Mouse (Mus musculus): Measurements from ENCODE around the gene Zbtb4.

Zbtb4 gene

DNA sequence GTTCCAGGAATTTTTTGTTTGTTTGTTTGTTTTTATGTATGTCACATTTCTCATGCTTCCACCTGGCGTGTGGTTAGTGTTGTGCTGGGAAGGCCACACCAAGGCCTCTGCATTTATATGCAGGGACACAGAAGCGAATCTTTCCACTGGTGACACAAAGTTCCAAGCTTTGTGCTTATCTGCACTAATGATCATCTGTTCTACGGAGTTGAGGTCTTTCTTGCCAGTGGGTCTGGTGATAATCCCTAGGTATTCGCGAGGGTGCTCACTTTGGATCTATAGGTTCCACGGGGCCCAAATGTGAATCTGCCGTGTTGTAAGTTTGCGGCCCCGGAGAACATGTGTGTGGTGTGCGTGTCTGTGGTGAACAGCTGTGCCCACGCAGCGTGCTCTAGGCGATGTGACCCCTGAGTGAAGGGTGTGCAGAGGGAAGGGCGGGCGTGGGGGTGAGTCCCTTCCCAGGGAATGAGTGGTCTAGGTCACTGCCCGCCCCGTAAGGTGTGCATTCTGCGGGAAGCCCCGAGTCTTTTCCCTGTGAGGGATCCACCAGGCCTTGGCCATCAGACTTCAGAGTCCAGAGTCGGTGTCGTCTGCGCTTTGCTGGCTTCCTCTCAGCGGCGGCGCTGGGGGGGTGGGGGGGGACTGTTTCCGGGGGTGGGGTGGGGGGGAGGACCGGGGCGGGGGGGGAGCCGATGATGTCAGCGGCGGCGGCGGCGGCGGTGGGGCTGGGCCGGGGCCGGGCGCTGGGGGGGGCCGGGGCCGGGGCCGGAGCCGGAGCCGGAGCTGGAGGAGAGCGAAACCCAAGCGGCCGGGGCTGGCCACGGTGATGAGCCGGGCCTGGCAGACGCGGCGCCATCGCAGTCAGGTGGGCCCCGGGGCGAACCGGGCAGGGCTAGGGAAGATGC lies at the start of gene Zbtb4:
Gene Zbtb4 (plus strand): TSS at position 692 of the 905 bp plus-strand sequence.
- peak; percentile 71 for DNase-seq

DNA sequence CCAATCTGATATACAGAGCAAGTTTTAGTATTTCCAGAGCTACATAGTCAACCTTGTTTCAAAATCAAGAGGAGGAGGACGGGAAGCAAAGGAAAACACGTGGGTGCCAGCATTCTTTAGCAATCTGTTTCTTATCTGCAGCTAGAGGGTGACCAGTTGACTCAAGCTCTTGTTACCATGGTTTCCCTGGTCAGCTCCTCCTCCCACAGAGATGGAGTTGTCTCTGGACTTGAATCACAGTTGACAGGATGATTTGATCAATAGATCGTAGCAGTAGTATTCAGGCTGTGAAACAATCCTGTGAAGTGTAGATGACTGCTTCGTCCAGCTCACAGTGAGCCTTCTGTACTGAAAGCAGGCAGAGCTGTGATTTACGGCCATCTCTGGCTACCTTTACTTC lies 49.8 kb upstream of the Zbtb4 start:
- no peak for DNase-seq

DNA sequence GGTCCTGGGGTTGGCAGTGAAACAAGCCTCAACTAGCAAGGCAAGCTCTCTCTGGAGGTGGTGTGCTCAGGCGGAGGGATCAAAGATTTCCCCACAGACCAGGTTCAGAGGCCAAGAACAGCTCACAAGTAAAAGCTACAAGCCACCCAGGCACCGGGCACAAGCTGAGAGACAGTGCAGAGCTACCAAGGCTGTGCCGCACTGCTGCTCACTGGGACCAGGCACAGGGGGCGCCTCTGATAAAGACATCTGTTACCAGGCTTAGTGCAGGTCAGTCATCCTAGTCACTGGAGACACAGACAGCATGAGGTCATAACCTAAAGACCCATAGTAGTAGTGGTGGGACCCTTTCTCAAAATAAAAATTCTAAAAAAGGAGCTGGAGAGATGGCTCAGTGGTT lies 48.8 kb upstream of the Zbtb4 start:
- no peak for DNase-seq

DNA sequence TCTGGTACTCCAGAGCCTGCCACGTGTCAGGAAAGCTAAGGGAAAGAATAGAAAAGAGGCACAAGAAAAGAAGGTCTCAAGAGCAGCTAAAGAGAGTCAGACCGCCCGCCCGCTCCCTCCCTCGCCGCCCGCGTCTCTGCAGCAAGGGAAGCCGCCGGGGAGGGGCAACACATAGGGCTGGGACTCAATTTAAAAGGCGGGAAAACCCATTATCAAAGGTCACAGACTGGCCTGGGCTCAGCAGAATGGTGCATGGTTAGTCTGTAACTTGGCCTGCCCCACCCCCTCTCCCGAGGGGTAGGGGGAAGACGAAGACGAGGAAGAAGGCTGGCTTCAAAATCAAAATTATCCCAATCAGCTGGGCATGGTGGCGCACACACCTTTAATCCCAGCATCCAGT lies 47.1 kb upstream of the Zbtb4 start:
- DNase-seq = no peak

DNA sequence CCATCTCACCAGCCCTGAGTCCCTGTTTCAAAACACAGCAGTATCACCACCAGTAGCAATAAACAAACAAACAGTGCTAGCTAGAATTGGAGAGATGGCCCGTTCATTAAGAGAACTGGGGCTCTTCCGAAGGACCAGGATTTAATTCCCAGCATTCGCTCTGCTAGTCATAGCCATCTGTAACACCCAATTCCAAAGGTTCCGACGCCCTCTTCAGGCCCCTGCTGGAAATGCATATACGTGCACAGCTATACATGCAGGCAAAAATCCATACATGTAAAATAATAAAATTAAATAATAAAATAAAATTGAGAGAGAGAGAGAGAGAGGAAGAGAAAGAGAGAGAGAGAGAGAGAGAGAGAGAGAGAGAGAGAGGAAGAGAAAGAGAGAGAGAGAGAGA lies 46.3 kb upstream of the Zbtb4 start:
- peak; percentile 53 for DNase-seq

DNA sequence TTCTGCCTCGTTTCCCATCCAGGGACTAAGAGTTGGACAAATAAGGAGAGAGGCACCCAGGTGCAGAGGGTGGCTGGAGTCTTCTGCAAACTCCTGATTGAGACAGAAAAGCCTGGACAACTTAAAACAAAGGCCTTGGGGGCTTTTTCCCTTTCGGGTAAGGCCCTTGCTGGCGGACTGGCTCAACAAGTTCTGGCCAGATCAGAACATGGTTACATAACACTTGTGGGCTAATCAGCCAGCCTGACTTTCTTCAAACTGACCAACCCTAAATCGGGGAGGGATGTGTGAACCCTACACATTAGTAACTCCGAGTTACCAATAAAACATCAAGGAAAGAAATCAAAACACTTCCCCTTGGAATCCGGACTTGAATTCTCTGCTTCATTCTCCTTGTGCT lies 44.9 kb upstream of the Zbtb4 start:
- DNase-seq = no peak

DNA sequence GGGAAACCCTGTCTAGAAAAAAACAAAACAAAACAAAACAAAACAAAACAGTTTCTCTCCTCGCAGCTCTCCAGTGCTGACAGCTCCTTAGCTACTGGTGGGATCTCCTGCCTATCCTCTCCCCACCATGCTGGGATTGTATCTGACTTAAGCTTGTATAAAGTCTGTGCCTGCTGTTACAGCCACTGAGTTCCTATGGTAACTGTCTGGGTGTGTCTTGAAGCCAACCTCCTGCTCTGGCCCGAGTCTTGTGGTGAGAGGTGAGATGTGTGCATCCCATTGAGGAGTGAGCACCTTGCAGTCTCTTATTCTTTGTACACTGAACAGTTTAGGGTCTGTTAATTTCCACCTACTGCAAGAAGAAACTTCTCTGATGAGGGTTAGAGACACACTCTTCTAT lies 42.6 kb upstream of the Zbtb4 start:
- DNase-seq = no peak

DNA sequence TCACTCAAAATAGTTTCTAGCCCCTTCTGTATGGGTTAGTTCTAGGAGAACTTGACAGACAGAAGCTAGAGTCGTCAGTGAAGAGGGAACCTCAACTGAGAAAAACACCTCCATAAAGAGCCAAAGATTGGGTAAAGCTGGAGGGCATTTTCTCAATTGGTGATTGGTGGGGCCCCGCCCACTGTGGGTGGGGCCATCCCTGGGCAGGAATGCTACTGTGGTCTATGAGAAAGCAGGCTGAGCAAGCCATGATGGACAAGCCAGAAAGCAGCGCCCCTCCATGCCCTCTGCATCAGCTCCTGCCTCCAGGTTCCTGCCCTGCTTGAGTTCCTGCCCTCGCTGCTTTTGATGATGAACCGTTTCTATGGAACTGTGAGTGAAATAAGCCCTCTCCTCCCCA lies 39.8 kb upstream of the Zbtb4 start:
- DNase-seq = no peak

DNA sequence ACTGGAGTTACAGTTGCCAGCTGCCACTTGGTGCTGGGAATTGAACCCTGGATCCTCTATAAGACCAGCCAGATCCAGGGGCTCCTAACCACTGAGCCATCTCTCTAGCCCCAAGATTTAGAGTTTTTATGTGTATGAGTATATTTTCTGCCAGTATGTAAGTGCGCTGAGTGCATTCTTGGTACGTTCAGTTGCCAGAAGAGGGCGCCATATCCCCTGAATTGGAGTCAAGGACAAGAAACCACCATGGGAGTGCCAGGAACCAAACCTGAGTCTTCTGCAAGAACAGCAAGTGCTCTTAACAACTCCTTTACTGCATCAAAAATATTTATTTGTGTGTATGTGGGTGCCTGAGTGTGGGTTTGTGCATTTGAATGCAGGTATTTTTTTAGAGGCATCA lies 36.6 kb upstream of the Zbtb4 start:
- peak; percentile 85 for DNase-seq

DNA sequence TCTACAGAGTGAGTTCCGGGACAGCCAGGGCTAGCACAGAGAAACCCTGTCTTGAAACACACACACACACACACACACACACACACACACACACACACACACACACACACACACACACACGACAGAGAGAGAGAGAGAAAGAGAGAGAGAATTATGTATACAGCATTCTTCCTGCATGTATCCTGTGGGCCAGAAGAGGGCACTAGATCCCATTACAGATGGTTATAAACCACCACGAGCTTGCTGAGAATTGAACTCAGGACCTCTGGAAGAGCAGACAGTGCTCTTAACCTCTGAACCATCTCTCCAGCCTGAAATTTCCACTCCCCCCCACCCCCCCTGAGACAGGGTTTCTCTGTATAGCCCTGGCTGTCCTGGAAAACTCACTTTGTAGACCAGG lies 34.3 kb upstream of the Zbtb4 start:
- DNase-seq = peak; percentile 24

DNA sequence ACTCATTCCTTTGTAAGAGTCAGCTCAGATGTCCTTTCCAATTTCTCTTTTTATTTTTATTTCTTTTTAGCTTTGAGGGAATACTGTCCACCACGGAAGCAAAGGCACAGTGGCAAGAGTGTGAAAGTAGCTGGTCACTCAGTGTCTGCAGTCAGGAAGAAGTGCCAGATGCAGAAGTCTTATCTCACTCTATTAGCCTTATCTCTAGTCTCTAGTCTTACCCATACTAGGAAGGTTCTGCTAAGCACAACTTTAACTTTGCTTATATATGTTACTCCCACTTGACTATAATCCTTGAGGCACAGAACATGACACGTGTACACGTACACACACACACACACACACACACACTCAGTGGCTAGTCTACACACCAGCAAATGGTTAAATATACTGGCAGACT lies 14.1 kb upstream of the Zbtb4 start:
- DNase-seq = no peak

DNA sequence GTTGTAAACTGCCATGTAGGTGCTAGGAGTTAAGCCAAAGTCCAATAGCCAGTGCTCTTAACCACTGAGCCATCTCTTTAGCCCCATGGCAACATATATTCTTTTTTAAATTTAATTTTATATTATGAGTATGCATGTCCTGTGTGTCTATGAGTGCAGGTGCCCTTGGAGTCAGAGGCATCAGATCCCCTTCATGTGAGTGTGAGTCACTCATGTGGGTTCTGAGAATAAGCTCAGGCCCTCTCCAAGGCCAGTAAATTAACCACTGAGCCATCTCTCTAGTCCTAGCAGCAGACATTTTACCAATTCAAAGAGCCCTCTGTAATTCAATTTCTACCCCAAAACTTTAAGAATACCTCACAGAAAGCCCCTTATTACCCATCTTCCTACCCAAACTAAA lies 13.0 kb upstream of the Zbtb4 start:
- no peak for DNase-seq

DNA sequence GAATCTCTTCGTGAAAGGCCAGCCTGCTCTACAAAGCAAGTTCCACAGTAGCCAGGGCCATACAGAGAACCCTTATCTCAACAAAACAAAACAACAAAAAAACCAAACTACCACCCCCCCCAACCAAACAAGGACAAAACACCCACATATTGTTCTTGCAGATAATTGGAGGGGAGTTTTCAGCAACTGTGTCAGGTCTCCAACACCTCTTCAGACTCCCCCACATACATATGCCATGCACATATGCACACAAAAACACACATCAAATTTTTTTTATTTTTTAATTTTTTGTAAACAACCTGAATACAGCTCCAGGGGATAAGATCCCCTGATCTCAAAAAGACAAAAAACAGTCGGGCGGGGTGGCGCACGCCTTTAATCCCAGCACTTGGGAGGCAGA lies 11.5 kb upstream of the Zbtb4 start:
- DNase-seq = no peak

DNA sequence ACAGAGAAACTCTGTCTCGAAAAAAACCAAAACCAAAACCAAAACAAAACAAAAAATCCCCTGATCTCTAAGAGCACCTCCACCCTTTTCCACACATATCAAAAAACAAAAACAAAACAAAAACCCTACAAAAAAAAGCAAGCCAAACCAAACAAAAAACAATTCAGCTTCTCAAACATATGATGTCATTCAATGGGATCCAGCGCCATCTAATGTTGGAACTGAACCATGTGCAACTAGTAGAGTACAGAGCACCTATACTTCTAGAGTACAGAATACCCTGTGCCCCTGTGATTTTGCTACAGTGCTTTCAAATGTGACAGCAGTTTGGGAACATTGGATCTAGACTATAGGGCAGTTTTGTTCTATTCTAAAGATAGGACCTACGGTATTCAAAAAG lies 11.0 kb upstream of the Zbtb4 start:
- DNase-seq = peak; percentile 39

DNA sequence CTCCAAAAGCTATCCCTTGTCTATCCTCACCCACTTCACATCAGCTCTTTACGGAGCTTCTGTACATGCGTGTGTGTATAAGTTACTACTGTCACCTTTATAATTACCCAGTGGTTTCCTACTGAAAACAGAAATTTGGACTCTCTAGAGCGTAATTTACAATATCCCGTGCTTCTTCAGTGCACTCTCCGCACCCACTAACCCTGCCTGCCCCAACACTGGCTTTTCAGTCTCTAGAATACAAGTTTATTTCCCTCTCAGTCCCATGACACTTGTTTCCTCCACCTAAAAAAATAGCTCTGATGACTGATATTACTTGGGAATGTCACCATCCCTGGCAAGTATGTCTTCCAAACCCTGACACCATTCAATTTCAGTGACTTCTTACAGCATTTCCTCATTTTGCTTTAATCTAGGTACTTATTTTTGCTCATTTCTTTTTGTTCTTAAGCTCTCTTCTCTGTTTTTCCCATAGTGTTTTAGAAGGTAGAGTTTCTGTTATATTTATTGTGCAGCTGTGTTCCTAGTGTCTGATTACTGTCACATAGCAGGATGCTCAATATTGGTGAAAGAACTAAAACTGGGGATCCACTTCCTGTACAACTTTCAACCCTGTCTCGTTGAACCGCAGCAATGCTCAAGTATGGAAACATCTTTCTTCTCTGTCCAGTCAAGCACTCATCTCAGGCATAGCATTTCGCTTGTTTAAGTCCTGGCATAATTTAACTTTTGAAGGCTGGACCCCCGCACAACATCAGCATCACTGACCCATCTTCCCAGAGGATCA lies 8.2 kb upstream of the Zbtb4 start:
- no peak for DNase-seq

DNA sequence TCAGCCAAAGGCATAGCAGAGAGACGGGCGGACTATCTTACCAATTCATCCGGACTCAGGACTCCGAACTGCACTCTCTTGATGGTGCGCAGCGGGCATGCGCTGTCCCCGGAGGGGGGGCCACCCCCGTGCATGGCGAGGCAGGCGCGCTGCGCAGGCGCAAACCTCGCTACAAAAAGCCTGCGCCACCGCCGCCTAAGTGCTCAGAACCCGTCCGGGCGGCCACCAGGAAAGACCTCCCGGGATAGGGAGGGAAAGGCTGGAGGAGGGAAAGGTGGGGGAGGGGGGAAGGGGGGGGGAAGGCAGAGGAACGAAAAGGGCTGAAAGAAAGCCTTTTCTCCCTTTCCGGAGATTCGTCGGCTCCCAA lies 7.6 kb upstream of the Zbtb4 start:
- peak; percentile 98 for DNase-seq

DNA sequence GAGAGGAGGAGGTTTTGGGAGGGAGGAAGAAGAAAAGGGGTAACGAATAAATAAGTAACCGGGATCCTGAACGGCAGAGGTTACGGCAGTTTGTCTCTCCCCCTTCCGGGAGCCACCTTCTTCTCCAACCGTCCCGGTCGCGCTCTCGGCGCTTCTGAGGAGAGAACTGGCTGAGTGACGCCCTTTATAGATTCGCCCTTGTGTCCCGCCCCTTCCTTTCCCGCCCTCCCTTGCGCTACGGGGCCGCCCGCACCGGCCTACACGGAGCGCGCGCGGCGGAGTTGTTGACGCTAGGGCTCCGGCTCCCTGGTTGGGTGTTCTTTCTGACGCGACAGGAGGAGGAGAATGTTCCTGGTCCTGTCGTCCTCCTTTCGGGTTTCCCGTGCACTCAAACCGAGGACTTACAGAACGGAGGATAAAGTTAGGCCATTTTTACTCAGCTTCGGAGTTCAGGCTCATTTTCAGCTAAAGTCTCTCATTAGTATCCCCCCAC lies 7.2 kb upstream of the Zbtb4 start, which contains the start of gene Polr2a:
Gene Polr2a (minus strand): TSS at position 160 of the 493 bp plus-strand sequence.
- DNase-seq = peak; percentile 97

DNA sequence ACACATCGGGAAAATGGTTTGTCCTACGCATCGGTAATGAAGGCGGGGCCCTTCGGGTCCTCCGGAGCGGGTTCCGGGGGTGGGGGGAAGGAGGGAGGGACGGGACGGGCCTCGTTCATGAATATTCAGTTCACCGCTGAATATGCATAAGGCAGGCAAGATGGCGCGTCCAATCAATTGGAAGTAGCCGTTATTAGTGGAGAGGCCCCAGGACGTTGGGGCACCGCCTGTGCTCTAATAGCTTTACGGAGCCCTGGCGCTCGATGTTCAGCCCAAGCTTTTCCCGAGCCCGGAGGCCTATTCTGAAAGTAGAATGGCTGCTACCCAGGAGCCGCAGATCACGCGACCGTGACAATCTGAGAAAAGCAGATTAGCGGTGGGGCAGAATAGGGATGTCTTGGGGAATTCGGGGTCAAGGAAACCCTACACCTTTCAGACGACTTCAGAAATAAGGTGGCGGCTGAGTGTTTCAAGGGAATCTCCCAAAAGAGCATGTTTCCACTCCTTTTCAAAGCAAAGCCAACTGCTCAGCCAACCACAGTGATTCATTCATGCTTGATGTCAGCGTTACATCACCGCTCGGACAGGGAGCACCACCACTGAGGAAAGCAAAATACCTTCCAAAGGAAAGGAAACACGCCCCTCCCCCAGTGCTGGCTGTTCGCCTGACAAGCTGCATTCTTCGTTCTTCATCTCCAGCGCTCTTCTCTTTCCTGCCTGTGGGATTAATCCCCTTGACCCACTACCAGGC lies 6.6 kb upstream of the Zbtb4 start:
- peak; percentile 83 for DNase-seq

DNA sequence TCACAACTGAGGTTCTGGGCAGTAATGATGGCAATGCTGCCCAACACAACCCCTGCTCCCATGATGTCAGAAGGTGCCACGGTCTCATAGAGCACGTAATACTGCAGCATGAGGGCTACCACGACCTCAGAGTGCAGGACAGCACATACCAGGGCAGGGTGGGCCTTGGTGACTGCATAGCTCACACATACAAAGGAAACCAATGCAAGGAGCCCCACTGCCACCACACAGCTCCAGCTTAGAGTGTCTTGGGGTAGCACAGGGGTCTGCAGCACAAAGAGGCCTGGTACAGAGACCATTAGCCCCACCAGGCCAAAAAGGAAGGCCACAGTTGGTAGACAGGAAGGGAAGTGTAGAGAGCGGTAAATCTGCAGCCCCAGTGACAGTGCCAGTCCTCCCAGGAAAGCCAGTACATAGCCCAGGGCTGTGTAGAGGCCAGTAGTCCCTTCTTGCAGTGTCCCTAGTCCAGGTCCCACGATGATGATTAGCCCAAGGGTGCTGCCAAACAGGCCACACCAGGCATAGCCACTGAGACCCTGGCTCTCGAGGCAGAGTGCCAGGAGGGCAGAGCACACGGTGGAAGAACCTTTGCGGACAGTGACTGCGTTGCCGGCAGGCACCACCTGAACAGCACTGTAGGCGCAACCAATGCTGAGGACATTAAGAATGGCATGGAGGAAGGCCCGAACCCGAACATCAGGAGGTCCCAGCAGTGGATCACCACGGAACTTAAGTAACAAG lies 5.4 kb upstream of the Zbtb4 start:
- peak; percentile 19 for DNase-seq

DNA sequence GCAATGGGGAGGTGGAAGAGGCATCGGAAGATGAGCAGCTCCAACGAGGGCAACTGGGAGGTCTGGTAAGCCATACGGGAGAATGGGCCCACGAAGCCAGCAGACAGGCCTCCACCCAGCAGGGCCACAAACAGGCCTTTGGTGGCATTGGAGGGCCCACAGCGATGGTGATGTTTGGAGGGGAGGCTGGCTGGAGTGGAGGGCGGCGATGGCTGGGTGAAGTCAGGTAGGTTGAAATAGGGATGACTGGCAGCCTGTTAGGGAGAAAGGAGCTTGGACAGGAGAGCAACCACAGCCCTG lies 4.9 kb upstream of the Zbtb4 start:
- DNase-seq = no peak

DNA sequence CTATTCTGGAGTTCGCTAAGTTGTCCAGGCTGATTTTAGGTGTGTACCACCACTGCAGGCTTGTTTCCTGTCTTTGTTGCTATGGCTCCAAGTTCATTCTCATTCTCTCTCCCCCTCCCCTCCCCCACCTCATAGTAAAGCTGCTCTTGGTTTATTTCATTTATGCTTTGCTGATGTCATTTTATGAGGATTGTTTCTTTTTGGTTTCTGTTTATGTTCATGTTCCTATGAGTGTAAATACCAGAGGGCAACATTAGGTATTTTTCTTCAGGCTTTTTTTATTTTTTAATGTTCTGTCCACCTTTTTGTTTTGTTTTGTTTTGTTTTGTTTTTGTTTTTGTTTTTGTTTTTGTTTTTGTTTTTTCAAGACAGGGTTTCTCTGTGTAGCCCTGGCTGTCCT lies 3.8 kb upstream of the Zbtb4 start, which contains the start of gene Slc35g3:
Gene Slc35g3 (minus strand): TSS at position 101 of the 400 bp plus-strand sequence.
- DNase-seq = no peak

DNA sequence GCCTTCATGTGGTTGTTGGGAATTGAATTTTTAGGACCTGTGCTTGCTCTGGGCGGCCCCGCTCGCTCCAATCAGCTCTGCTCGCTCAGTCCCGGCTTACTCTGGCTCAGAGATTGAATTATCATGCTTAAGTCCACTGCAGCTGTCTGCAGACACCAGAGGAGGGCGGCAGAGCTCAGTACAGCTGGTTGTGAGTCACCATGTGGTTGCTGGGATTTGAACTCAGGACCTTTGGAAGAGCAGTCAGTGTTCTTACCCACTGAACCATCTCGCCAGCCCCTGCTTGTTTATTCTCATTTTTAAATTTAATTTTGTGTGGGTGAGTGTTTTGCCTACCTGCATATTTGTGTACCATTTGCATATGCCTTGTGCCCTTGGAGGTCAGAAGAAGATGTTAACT lies 2.2 kb upstream of the Zbtb4 start:
- peak; percentile 48 for DNase-seq
